Mouse (Mus musculus) myocyte (in vitro differentiated cells): Measurements from ENCODE around the gene Gm7075.
"Not testable (repeated sequence)": the region's sequence is repeated elsewhere in the genome, so short reads cannot be mapped to it uniquely, and the experiment has no call there.

Source experiments
- CEBPB ChIP-seq: IDR thresholded peaks from 2 replicates; pipeline ENCODE4 v1.6.1; 2011; ENCODE audit warnings: mild to moderate bottlenecking, moderate library complexity; ENCODE audit not compliant: poor library complexity, insufficient read depth, severe bottlenecking
- E2F4 ChIP-seq: IDR thresholded peaks from one replicate; pipeline ENCODE4 v1.6.1; 2011; ENCODE audit warnings: mild to moderate bottlenecking, control low read depth, moderate library complexity; ENCODE audit not compliant: insufficient read depth
- MAX ChIP-seq: IDR thresholded peaks from one replicate; pipeline ENCODE4 v1.6.1; 2011; ENCODE audit warnings: low read depth, mild to moderate bottlenecking, control low read depth
- MYOD1 ChIP-seq, 3 experiments: IDR thresholded peaks; one replicate each; pipeline ENCODE4 v1.6.1; 2011; ENCODE audit warnings: control low read depth in 2 of 3, low read depth in 2 of 3, mild to moderate bottlenecking in 2 of 3, moderate library complexity in 1 of 3; ENCODE audit not compliant: insufficient read length in 2 of 3, control insufficient read depth in 1 of 3
- MYOG ChIP-seq, 3 experiments: IDR thresholded peaks; one replicate each; pipeline ENCODE4 v1.6.1; 2011; ENCODE audit warnings: control low read depth in 2 of 3, low read depth in 2 of 3, mild to moderate bottlenecking in 2 of 3; ENCODE audit not compliant: insufficient read length in 2 of 3, control insufficient read depth in 1 of 3, insufficient read depth in 1 of 3
- POLR2A ChIP-seq: IDR thresholded peaks from one replicate; pipeline ENCODE4 v1.6.1; 2011; ENCODE audit warnings: low read depth, mild to moderate bottlenecking, control low read depth, moderate library complexity; ENCODE audit not compliant: insufficient read length
- POLR2AphosphoS2 ChIP-seq: IDR thresholded peaks from one replicate; pipeline ENCODE4 v1.6.1; 2011; ENCODE audit warnings: low read depth, control low read depth; ENCODE audit not compliant: insufficient read length
- REST ChIP-seq: IDR thresholded peaks from one replicate; pipeline ENCODE4 v1.6.1; 2011; ENCODE audit warnings: mild to moderate bottlenecking, control low read depth, moderate library complexity; ENCODE audit not compliant: insufficient read depth, insufficient read length
- SRF ChIP-seq: IDR thresholded peaks from one replicate; pipeline ENCODE4 v1.6.1; 2011; ENCODE audit warnings: low read depth; ENCODE audit not compliant: control insufficient read depth, insufficient read length
- TCF12 ChIP-seq: IDR thresholded peaks from one replicate; pipeline ENCODE4 v1.6.1; 2011; ENCODE audit warnings: mild to moderate bottlenecking, control low read depth; ENCODE audit not compliant: poor library complexity, insufficient read depth, severe bottlenecking
- USF1 ChIP-seq: IDR thresholded peaks from one replicate; pipeline ENCODE4 v1.6.1; 2011; ENCODE audit warnings: low read depth, mild to moderate bottlenecking, control low read depth, moderate library complexity

- TF ChIP-seq POLR2A; SRF; MYOG (IDR thresholded peaks at IDR 0.05; ENCODE audit: control insufficient read depth in 1 of 3, insufficient read depth in 1 of 3, insufficient read length in 2 of 3, low read depth in 2 of 3); USF1; E2F4; TCF12; REST; CEBPB; MAX; POLR2AphosphoS2; MYOD1 (IDR thresholded peaks at IDR 0.05; ENCODE audit: control insufficient read depth in 1 of 3, insufficient read length in 2 of 3, low read depth in 2 of 3): not testable (repeated sequence)
Measured at GRCm38 (mm10) chr10:63444602-63445387, 23.2 kb upstream of the Gm7075 start.
